Mouse (Mus musculus) lung, postnatal 14 days (tissue): Measurements from ENCODE around the gene Eps8l3.

Source experiments
- DNase-seq: peaks from one replicate; pipeline ENCODE4 v3.0.0; 2021

Eps8l3 gene

DNA sequence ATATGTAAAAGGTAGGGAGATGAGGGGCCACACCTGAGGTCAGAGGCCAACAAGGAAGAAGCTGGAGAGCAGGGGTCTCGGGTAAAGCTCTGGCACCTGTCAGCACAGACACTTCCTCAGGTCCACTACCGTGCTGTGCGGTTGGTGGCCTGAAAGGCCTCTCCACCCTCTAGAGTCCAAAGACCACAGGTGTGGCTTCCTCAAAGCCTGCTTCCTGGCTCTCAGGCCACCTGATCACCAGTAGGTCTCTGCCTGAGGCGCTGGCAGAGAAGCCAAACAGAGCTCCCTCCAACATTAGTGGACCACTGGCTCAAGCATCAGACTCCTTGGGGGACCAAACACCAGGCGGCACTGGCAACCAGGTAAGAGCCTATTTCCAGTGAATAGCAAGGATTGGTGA lies at the start of gene Eps8l3:
Gene Eps8l3, plus strand, starts transcription at position 225 of the 400 bp plus-strand sequence.
- no peak for DNase-seq

DNA sequence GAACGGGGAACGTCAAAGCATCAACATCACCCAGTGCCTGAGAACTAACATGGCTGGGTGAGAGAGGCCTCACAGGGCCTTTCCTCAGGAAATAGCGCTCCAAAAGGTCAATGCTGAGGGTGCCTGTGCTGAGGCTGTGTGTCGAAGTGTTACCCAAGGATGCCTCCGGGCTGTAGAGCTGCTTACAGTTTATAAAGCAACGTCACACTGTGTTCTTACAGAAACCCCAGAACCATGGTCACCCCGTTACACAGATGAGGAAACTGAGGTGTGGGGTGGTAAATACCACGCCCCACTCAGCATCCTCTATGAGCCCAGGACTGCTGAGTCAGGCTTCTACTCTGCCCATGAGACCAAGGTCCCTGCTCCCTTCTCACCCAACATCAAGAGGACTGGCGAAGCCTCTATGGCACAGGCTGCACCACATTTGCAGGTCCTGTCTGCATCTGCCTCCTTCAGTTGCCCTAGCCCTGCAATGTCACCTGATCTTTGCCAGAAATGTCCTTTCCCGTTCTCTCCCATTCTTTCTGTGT lies 49.1 kb upstream of the Eps8l3 start:
- DNase-seq = no peak

DNA sequence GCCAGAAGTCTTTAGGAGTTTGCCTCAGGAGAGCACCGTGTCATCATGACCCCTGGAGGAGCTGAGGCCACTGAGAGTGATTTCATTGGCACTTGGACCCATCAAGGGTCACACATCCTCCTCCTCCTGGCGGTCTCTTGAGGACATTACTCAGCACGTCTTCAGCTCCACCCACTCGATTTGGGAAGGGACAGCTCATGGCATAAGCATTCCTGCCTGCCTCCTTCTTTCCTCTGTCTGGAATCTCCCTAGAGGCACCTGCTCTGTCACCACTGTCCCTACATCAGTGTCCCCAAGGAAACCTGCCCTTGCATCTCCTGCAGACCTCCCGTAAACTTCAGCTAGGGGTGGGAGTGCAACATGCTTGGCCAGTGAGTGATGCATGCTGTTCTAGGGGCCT lies 48.5 kb upstream of the Eps8l3 start:
- no peak for DNase-seq

DNA sequence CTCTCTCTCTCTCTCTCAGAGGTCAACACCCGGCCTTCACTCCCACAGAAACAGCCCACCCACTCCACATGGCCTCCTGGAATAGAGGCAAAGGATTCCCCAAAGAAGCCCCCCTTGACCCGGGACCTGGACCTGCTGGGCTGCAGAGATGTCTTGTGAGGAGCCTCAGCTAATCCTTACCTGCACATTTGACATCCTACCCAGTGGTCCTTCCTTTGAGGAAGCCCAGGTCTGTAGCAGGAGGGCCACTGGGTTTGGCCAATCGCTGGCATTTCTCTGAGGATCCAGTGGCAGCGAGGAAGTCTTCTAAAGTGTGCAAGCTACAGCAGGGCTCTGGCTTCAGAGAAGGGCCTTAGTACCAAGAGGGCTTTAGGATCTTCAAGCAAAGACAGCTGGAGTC lies 48.0 kb upstream of the Eps8l3 start:
- no peak for DNase-seq

DNA sequence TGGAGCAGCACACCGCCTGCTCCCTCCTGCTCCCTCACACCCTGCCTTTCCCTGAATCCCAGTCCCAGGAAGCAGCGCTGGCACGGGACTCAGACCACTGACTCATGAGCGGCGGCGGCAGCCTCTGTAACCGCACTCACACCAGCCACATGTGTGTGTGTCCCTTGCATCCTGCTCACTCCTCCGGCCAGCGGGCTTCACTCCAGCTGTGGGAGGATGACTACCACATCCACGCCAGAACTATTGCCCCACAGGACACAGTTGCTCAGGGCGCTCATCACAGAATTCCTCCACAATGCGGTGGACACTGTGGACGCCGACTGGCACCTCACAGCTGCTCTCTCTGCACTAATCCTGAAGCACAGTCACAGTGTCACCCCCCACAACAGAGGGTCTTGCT lies 47.4 kb upstream of the Eps8l3 start:
- peak; percentile 52 for DNase-seq

DNA sequence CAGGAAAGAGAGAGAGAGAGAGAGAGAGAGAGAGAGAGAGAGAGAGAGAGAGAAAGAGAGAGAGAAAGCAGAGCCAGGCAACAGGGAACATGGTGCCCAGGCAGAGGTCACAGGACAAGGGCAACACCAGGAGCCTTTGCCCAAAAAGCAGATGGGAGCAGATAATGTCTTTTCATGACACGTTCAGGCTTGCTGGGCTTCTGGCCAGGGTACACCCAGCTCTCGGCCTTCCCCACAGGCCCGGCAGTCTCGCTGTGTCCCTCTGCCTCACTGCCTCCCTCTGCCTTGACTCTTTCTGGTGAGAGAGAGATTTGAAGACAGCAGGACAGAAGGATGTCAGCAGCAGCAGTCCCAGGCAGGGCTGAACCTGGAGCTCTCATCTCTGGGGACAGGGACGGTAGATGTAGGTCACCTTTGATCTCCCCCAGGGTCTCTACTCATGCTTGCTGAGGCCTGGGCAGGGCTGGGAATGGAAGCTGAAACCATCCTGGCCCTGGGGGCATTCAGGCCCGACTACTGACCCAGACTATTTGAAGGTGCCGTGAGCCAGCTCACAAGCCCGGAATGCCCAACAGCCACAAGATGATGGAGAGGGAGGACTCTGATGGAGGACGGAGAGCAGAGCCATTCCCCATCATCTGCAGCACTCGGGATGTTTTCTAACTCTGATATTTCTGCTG lies 45.0 kb upstream of the Eps8l3 start:
- DNase-seq = no peak

DNA sequence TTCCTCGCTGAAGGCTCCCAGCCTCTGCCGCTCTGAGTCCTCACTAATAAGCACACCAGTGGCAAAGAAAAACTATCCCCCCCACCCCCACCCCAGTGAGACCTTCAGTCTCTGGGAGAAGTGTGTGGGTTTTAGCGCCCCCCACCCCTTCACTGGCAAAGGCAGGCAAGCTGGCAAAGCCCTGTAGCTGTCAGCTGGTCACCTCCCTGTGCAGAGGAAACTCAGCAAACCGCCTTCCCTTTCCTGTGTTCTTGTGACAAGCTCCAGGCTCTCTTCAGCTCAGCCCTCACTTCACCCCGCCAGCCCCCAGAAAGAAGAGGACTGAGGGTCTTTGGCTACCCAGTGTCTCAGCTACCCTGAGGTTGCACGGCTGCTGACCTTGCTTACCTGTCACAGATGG lies 44.4 kb upstream of the Eps8l3 start:
- no peak for DNase-seq

DNA sequence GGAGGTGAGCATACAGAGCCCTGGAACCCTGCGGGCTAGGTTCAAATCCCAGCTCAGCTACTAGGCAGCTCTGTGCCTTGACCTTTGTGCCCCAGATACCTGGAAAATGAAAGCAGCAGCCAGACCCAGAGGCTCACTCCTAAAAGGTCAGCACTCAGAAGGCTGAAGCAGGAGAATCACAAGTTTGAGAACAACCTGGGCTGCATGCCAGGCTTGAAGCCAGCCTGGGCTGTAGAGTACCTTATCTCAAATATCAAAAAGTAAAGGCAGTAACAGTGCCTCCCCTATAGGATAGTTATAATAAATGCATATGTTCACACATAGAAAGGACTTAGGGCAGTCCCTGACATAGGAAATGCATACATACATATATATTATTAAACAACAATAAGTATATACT lies 43.7 kb upstream of the Eps8l3 start:
- DNase-seq = no peak

DNA sequence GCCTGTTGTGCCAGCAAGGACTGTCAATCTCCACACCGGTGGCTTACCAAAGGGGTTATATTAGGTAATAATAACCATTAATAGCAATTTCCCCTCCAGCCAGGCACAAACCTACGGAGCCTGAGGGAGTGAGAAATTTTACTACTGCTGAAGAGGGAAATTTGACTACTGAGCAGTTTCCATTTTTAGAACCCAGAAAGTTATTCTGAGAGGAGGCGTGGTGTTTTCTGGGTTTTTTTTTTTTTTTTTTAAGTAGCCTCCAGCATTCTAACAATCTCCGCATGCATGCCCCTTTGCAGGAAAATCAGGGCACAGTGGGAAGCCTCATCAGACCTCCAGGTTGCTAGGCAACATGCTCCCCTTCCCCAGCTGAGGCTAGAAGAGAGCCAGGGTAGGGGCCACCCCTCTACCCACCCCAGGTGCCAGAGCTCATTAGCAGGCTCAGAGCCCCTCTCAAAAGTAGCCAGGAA lies 43.1 kb upstream of the Eps8l3 start:
- no peak for DNase-seq

DNA sequence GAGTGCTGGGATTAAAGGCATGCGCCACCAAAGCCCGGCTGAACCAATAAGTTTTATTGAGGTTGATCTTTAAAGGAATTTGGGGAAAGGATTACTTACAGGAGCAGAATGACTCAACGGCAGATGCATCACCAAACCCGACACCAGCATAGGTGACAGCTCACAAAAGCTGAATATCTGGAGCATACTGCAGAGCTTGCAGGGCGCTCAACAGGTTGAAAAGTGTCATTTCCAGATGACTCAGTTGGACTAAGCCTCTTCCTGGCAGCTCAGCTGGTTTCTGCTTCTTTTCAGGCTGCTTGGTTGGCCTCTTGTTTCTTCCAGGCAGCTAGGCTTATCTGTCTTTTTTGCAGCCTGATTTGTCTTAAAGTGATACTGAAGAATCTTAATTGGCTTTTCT lies 41.7 kb upstream of the Eps8l3 start:
- DNase-seq = no peak

DNA sequence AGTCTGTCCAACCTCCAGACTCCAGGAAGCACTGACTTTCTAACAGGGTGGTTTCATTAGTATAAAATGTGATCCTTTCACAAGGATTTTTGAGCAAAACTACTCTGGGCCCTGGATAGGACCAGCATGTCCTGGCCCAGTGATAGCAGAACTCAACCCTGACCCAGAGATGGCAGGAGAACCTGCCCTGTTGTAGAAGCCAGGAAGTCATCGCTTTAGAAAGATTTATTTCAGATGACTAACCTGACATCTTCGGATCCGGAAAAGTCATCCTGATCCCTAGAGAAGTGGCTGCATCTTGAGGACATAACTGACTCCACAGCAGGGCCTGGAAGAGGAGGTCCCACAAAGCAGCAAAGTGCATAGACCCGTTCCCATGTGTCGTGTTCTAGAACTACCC lies 37.2 kb upstream of the Eps8l3 start:
- no peak for DNase-seq

DNA sequence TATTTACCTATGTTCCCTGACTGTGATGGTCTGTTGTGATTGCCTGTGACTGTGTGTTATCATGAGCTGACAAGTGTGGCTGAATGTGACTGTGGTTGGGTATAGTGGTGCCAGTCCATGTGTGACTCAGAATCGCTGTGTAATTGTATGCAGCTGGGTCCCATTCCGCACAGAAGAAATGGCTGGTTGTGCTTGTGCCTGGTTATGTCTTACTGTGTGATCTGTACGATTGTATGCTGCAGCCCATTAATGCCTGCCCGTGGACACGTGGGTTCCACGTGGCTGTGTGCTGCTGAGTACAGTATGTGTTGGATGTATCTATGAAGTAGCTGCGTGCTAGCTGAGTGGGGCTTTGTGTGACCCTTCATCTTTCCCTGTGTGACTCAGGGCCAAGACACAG lies 36.2 kb upstream of the Eps8l3 start:
- DNase-seq = no peak

DNA sequence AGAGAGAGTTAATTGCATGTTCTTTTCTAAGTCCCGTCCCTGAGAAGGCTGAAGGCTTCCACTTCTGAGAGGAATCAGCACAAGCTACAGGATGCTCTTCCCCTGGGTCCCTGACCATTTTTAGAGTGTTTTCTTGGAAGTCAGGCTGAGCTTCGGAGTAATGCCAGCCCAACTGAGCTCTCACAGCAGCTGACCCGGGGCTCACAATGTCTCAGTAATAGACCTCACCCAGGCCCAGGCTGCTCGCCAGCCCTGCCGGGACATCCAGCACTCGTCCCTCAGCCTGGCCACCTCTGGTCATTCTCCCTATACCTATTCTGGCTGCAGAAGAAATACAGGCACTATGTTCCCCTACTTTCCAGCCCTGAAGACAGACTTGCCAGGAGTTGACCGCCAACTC lies 35.7 kb upstream of the Eps8l3 start:
- DNase-seq = no peak

DNA sequence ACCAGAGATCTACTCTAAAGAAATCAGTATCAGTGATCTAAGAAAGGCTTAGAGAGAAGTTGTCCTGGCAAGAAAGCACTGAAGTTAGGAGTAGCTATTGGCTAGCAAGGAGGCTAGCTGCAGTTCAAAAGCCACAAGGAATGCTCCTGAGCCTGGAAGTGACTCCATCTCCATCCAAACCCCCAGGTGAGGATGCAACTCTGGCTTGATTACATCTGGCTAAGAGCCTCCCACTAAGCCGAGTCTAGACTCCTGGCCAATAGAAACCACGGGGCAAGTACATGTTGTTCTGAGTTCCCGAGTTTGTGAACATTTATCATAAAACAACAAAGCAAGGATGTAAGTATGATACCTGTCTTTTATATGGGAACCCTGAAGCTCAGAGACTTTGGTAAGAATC lies 33.6 kb upstream of the Eps8l3 start:
- DNase-seq = no peak

DNA sequence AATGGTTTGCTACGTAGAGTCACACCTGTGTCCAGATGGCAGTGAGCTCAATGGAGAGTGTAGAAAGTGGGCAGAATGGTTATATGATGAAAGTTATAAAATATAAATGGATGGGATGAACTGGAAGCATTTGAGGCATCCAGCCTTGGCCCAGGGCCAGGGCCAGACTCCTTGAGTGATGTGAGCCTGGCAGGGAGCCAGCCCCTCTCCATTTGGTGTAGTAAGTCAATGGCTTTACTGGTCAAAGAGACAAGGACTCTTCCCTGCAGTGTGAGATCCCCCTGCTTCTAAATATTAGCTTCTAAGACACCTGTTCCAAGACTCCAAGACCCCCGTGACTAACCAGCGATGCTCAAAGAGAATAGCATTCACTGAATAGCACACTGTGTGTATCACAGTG lies 33.0 kb upstream of the Eps8l3 start:
- DNase-seq = peak; percentile 69

DNA sequence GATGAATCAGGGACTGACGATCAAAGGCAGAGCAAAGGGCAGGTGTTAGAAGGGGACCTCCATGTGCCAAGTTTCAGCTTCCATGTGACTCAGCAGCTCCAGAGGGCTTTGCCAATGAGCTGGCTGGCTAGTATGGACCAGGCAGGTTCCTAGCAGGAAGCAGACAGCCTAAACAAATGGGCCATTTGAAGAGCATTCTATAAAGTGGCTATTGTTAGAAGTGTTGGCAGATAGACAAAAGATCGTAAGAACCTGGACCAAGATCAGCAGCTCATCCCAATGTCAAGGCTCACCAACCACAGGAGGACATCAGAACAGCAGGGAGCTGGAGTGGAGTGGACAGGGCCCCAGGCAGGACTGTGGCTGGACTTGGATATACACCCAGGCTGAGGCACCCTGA lies 32.5 kb upstream of the Eps8l3 start:
- no peak for DNase-seq

DNA sequence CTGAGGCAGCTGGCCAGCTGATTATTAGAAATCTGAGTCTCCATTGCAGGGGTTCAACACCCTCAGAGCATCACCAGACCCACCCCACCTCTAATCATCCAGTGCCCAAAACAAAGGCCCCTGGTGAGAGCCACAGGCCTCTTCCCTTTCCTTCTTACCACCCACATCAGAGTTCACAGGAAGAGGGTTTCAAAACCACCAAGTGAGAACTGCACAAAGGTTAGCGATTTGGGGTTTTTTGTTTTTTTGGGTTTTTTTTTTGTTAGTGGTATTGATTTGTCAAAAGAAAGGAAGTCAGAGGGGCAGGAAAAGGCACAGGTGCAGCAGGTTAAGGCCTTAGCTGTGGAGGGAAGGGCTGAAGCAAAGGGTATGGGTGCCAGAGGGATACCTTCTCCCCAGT lies 30.9 kb upstream of the Eps8l3 start:
- DNase-seq = no peak

DNA sequence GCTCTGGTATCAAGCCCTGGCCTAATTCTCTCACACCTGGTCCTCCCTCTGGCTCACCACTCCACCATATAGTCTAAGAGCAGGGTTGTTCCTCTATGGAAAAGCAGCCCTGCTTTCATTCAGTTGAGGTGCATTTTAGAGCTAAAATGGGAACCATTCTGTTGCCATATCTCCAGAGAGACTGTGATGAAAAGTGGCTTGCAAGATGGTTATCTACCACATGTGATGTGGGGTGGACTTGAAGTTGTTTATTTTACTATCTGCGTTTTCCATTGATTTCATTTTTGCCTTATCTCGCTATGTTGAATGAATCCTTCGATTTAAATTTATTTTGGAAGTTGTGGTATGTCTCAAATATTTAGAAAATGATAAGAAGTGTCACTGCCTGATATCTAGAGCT lies 30.2 kb upstream of the Eps8l3 start:
- no peak for DNase-seq

DNA sequence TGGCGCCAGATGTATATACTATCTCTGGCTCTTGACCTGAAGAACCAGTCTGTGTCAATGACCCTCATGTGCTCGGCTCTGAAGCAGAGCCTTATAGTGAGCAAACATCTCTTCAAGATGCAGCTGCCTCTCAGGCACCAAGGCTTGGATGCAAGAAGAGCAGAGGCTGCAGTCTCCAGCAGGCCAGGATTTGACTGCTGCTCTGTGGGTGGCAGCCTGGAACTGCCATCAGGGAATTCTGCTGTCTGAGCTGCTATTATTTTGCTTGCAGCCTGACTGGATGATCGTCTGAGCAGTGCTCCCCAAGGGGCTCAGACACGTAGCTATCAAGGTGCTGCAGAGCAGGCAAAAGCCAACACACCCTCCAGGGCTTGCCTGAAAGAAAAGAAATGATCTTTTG lies 28.9 kb upstream of the Eps8l3 start:
- no peak for DNase-seq

DNA sequence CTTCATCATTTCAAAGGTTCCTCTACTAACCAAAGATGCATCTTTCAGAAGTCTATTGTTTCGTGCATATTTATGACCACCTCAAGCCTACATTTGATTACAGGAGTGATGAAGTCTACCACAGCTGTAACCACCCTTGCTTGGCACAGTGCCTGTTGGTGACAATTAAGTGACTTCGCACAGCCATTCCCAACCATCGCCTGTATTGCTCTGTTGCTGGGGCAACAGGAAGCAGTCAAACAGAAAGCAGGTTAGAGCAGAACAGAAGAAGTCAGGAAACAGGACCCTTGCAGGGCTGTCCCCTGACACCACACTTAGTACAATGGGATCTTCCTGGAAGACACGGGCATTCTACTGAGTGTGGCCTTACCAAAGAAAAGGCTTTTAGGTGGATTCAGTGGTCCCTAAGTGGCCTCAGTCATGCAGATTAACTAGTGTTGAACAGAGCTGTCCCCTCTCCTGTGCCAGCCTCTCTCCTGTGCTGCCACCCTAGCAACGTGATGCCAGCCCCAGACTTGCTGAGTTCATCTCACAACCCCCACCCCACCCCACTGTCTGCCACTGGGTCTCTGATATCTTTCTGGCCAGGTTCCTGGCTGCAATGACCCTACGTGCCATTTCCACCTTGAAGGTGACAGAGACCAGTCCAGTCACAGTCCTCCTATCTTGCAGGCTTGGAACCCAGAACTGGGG lies 27.9 kb upstream of the Eps8l3 start:
- no peak for DNase-seq

DNA sequence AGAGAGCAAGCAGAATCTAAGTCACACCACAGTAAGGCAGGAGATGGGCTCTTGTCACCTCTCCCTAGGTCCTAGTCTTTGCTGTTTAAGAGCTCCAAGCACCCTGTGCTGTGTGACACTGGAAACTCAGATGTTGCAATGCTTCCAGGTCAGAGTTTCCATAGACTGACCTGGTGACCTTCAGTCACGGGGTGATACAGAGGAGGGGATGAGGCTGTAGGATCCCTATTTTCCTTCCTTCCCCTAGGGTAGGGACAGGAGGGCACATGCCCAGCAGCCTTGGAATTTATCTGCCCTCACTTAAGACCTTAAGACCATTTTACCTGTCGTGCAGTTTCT lies 27.4 kb upstream of the Eps8l3 start:
- no peak for DNase-seq

DNA sequence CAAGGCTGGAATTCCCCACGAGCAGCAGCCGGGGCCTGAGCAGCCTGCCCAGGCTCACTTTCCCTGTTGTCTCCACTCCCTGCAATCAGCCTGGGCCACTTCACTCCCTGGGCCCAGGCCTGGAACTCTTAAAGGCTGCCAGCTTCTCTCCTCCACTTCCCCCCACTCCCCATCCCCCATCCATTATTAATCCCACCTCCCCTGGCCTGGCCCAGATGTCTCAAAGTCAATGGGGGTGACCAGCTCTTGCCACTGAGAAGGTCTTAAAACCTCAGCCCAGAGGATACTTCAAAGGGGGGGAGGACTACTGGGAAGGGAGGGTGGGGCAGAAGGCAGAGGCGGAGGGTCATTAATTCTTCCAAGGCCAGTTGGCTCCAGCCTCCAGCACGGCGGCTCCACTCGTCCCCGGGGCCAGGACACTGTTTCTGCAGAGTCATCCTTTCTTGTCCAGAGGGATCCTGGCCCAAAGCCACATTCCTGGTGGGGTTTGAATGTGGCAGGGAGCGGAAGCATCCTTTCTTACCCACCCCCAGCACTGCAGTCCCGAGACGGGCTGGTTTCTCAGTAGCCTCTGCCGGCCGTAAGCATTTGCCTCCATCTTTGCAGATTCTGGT lies 26.5 kb upstream of the Eps8l3 start:
- DNase-seq = peak; percentile 75

DNA sequence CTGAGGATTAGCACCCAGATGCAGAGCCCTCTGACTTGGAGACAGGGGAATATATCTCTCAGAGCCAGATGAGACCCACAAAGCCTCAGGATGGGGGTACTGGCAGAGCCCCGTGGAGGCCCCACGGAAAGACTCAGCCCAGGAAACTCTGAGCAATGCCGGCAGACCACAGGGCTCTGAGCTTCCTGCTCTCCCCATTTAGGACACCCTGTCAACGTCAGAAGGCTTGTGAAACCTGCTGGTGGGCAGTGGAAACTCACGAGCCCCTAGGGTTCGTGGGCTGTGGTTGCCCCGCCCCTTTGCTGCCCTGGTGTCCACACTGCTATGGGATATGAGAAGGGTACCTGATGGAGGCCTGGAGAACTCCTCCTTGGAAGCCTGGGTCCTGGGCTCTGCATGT lies 24.2 kb upstream of the Eps8l3 start:
- no peak for DNase-seq
